Mouse (Mus musculus) hindbrain, postnatal 0 days (tissue): Measurements from ENCODE around the gene Krt80. TPM values are rescaled to one million over a fixed set of nuclear protein-coding genes. Genes with fewer than 3 reads are reported as not detected.
A peak's percentile ranks its signal among the peaks of the same experiment; 100 is the strongest.

ENCODE experiments used
- ATAC-seq: fragments of 200-750 bp; cut with Nextera tagmentation; 2 replicates; pipeline ENCODE4 v1.8.0; 2017; ENCODE audit warnings: mild to moderate bottlenecking, moderate TSS enrichment, moderate library complexity
- DNase-seq: peaks from one replicate; pipeline ENCODE4 v3.0.0-alpha.2; 2015; ENCODE audit warnings: low spot score
- H3K27ac ChIP-seq: fragments of 300-500 bp; sonication (generic); 2 replicates; pipeline ENCODE4 v1.5.1; 2014; ENCODE audit warnings: mild to moderate bottlenecking
- H3K27me3 ChIP-seq: fragments of 300-500 bp; sonication (generic); 2 replicates; pipeline ENCODE4 v1.6.1; 2014; ENCODE audit warnings: low read length, mixed read lengths; ENCODE audit not compliant: insufficient read depth
- H3K36me3 ChIP-seq: fragments of 300-500 bp; sonication (generic); 2 replicates; pipeline ENCODE4 v1.6.1; 2014; ENCODE audit warnings: low read length, mixed read lengths; ENCODE audit not compliant: insufficient read depth
- H3K4me1 ChIP-seq: fragments of 300-500 bp; sonication (generic); 2 replicates; pipeline ENCODE4 v1.6.1; 2014; ENCODE audit warnings: antibody characterized with exemption, low read length, mixed read lengths; ENCODE audit not compliant: insufficient read depth
- H3K4me2 ChIP-seq: fragments of 300-500 bp; sonication (generic); 2 replicates; pipeline ENCODE4 v1.6.1; 2014; ENCODE audit warnings: low read depth, mild to moderate bottlenecking, low read length, moderate library complexity, mixed read lengths
- H3K4me3 ChIP-seq: fragments of 300-500 bp; sonication (generic); 2 replicates; pipeline ENCODE4 v1.5.1; 2014; ENCODE audit warnings: low read length
- H3K9ac ChIP-seq: fragments of 300-500 bp; sonication (generic); replicated peaks from 2 replicates; pipeline ENCODE4 v1.6.1; 2014; ENCODE audit warnings: mild to moderate bottlenecking, low read length, moderate library complexity, mixed read lengths
- H3K9me3 ChIP-seq: fragments of 300-500 bp; sonication (generic); 2 replicates; pipeline ENCODE4 v1.6.1; 2016; ENCODE audit warnings: low read length, mixed read lengths
- CTCF ChIP-seq: IDR thresholded peaks from 2 replicates; pipeline ENCODE4 v1.5.1; 2016; ENCODE audit warnings: antibody characterized with exemption, control low read depth, low read depth
- WGBS: fragments of 180-500 bp; shearing (Covaris S2); extraction: QIAGEN DNeasy Blood & Tissue Kit; methylation state at CpG from one replicate; pipeline ENCODE4 v1.1.7; 2014; 5-methylcytosine and 5-hydroxymethylcytosine counted together
- polyA plus RNA-seq: library from polyadenylated mRNA; unstranded; fragments of >200 nt; fragmentation: Nextera tagmentation; extraction: Ambion mirVana; gene quantifications from 2 replicates; pipeline ENCODE4 v1.2.1, GENCODE M21; 2015
- total RNA-seq: library from RNA; depleted of rRNA; stranded (reverse); fragments of >200 nt; gene quantifications from 2 replicates; pipeline ENCODE4 v1.2.3, GENCODE M21; 2014

The Krt80 gene
- total and polyA plus RNA-seq, 2 experiments from 2014 or later, result 0.30 to 1.2 TPM

- ATAC-seq, result no peak
- TF ChIP-seq CTCF, result no peak
- no peak overlapping the region for H3K4me3 ChIP-seq
- H3K9ac ChIP-seq, result no peak overlapping the region
- no peaks in the 10 kb centered on the region for H3K27me3 ChIP-seq
- H3K27ac ChIP-seq, result no peak overlapping the region
- WGBS, result 67% methylated on average over 4 of the region's 4 CpGs
- no peak for DNase-seq
- no peak overlapping the region for H3K4me2 ChIP-seq
- H3K4me1 ChIP-seq, result no peaks in the 10 kb centered on the region
- no peaks in the 10 kb centered on the region for H3K36me3 ChIP-seq
- no peaks in the 10 kb centered on the region for H3K9me3 ChIP-seq
Observed at GRCm38 (mm10) chr15:101333648-101334047, 36.3 kb downstream of the Krt80 start.

- Histone ChIP-seq H3K9me3 (no peaks in the 10 kb centered on the region), H3K36me3 (no peaks in the 10 kb centered on the region), H3K4me2 (no peak overlapping the region), H3K9ac (no peak overlapping the region), H3K27me3 (no peaks in the 10 kb centered on the region), H3K4me1 (no peaks in the 10 kb centered on the region), H3K27ac (no peak overlapping the region), H3K4me3 (no peak overlapping the region)
- whole genome bisulfite sequencing, result 56% methylated on average over 1 of the region's 1 CpGs
- no peak for TF ChIP-seq CTCF
- ATAC-seq, result no peak
- DNase-seq, result no peak
Observed at GRCm38 (mm10) chr15:101333165-101333564, 36.8 kb downstream of the Krt80 start.

GRCm38 (mm10) chr15:101332370-101332769, 37.6 kb downstream of the Krt80 start:
- Histone ChIP-seq H3K9me3 (no peaks in the 10 kb centered on the region), H3K4me2 (no peak overlapping the region), H3K4me3 (no peak overlapping the region), H3K27me3 (no peaks in the 10 kb centered on the region), H3K27ac (no peak overlapping the region), H3K9ac (no peak overlapping the region), H3K4me1 (no peaks in the 10 kb centered on the region), H3K36me3 (no peaks in the 10 kb centered on the region)
- TF ChIP-seq CTCF, result no peak
- ATAC-seq (no peak), DNase-seq (no peak)
- WGBS, result 65% methylated on average over 4 of the region's 4 CpGs

- no peaks in the 10 kb centered on the region for H3K4me1 ChIP-seq
- 87% methylated on average over 4 of the region's 4 CpGs for WGBS
Observed at GRCm38 (mm10) chr15:101331090-101331489, 38.9 kb downstream of the Krt80 start.

GRCm38 (mm10) chr15:101329564-101329892, 40.4 kb downstream of the Krt80 start:
- no peak overlapping the region for H3K27ac ChIP-seq
- no peak overlapping the region for H3K9ac ChIP-seq
- H3K36me3 ChIP-seq, result no peaks in the 10 kb centered on the region
- no peak for TF ChIP-seq CTCF
- 50% methylated on average over 3 of the region's 3 CpGs for WGBS
- no peak for ATAC-seq
- no peak overlapping the region for H3K4me2 ChIP-seq
- H3K4me1 ChIP-seq, result no peaks in the 10 kb centered on the region
- no peak overlapping the region for H3K4me3 ChIP-seq
- no peaks in the 10 kb centered on the region for H3K9me3 ChIP-seq
- no peak for DNase-seq
- no peaks in the 10 kb centered on the region for H3K27me3 ChIP-seq

More at GRCm38 (mm10) chr15:101331090-101331489, 38.9 kb downstream of the Krt80 start:
- ATAC-seq (no peak), DNase-seq (no peak)
- Histone ChIP-seq H3K4me3 (no peak overlapping the region), H3K27me3 (no peaks in the 10 kb centered on the region), H3K9ac (no peak overlapping the region), H3K36me3 (no peaks in the 10 kb centered on the region), H3K9me3 (no peaks in the 10 kb centered on the region), H3K27ac (no peak overlapping the region), H3K4me2 (no peak overlapping the region)
- TF ChIP-seq CTCF, result no peak

GRCm38 (mm10) chr15:101328876-101329563, 40.9 kb downstream of the Krt80 start:
- Histone ChIP-seq H3K4me2 (no peak overlapping the region), H3K27me3 (no peaks in the 10 kb centered on the region), H3K4me1 (no peaks in the 10 kb centered on the region), H3K27ac (no peak overlapping the region), H3K9ac (no peak overlapping the region), H3K4me3 (no peak overlapping the region), H3K36me3 (no peaks in the 10 kb centered on the region), H3K9me3 (no peaks in the 10 kb centered on the region)
- WGBS, result 52% methylated on average over 3 of the region's 3 CpGs
- no peak for TF ChIP-seq CTCF
- ATAC-seq, result no peak
- DNase-seq, result no peak

- H3K4me1 ChIP-seq, result no peaks in the 10 kb centered on the region
- no peaks in the 10 kb centered on the region for H3K27me3 ChIP-seq
- H3K36me3 ChIP-seq, result no peaks in the 10 kb centered on the region
- ATAC-seq (peak; percentile 64), DNase-seq (peak; percentile 90)
- no peak overlapping the region for H3K9ac ChIP-seq
- no peak overlapping the region for H3K27ac ChIP-seq
- no peaks in the 10 kb centered on the region for H3K9me3 ChIP-seq
- TF ChIP-seq CTCF, result peak; percentile 99
- H3K4me2 ChIP-seq, result no peak overlapping the region
- 1% methylated on average over 6 of the region's 6 CpGs for WGBS
- H3K4me3 ChIP-seq, result no peak overlapping the region
Observed at GRCm38 (mm10) chr15:101327282-101327681, 42.7 kb downstream of the Krt80 start.
